Mouse (Mus musculus): ENCODE data around the gene Dcdc2b. TPM values are rescaled to one million over a fixed set of nuclear protein-coding genes. Genes with fewer than 3 reads are reported as not detected.

The Dcdc2b gene
- polyA plus RNA-seq (2014; fragmentation: Nextera tagmentation; extraction: Ambion mirVana): 1.9 and 2.0 TPM in 2 replicates

GRCm38 (mm10) chr4:129614093-129614492, at the start of gene Dcdc2b:
TSS of gene Dcdc2b (minus strand) at chr4:129614257.
- Histone ChIP-seq H3K27ac (ENCODE audit: low read depth, low read length) (no peak within 1 kb of the TSS), H3K36me3 (ENCODE audit: control insufficient read depth, insufficient read depth, low read length) (peaks cover 22% of the 10 kb centered on the region), H3K27me3 (ENCODE audit: control insufficient read depth, insufficient read depth, low read length) (no peaks in the 10 kb centered on the region), H3K9ac (ENCODE audit: low read depth, low read length) (no peak within 1 kb of the TSS), H3K9me3 (ENCODE audit: control insufficient read depth, low read length) (no peaks in the 10 kb centered on the region), H3K4me1 (ENCODE audit: control insufficient read depth, insufficient read depth, low read length) (peaks cover 8% of the 10 kb centered on the region; the same call in 1 of the 2 replicates), H3K4me3 (ENCODE audit: low read length) (no peak within 1 kb of the TSS), H3K4me2 (replicated peaks; ENCODE audit: low read depth, low read length) (no peak within 1 kb of the TSS)
- 87% methylated on average over 6 of the region's 6 CpGs for WGBS
- ATAC-seq (ENCODE audit: low FRiP score, low TSS enrichment): no peak

GRCm38 (mm10) chr4:129662255-129662813, 48.3 kb upstream of the Dcdc2b start:
- H3K4me3 ChIP-seq (ENCODE audit: low read length): no peak overlapping the region
- H3K4me1 ChIP-seq (ENCODE audit: control insufficient read depth, insufficient read depth, low read length): no peaks in the 10 kb centered on the region
- no peak for ATAC-seq (ENCODE audit: low FRiP score, low TSS enrichment)
- peaks cover 44% of the 10 kb centered on the region for H3K36me3 ChIP-seq (ENCODE audit: control insufficient read depth, insufficient read depth, low read length)
- H3K9me3 ChIP-seq (ENCODE audit: control insufficient read depth, low read length): no peaks in the 10 kb centered on the region
- WGBS: 77% methylated on average over 3 of the region's 3 CpGs
- no peak overlapping the region for H3K9ac ChIP-seq (ENCODE audit: low read depth, low read length)
- H3K4me2 ChIP-seq (replicated peaks; ENCODE audit: low read depth, low read length): no peak overlapping the region
- no peak overlapping the region for H3K27ac ChIP-seq (ENCODE audit: low read depth, low read length)
- no peaks in the 10 kb centered on the region for H3K27me3 ChIP-seq (ENCODE audit: control insufficient read depth, insufficient read depth, low read length)

- 90% methylated on average over 3 of the region's 3 CpGs for WGBS
- H3K27me3 ChIP-seq (ENCODE audit: control insufficient read depth, insufficient read depth, low read length): no peaks in the 10 kb centered on the region
- H3K27ac ChIP-seq (ENCODE audit: low read depth, low read length): no peak overlapping the region
- no peak overlapping the region for H3K4me2 ChIP-seq (replicated peaks; ENCODE audit: low read depth, low read length)
- no peaks in the 10 kb centered on the region for H3K9me3 ChIP-seq (ENCODE audit: control insufficient read depth, low read length)
- no peak overlapping the region for H3K4me3 ChIP-seq (ENCODE audit: low read length)
- peaks cover 51% of the 10 kb centered on the region for H3K36me3 ChIP-seq (ENCODE audit: control insufficient read depth, insufficient read depth, low read length)
- no peak for ATAC-seq (ENCODE audit: low FRiP score, low TSS enrichment)
- H3K9ac ChIP-seq (ENCODE audit: low read depth, low read length): no peak overlapping the region
- no peaks in the 10 kb centered on the region for H3K4me1 ChIP-seq (ENCODE audit: control insufficient read depth, insufficient read depth, low read length)
These were observed 47.5 kb upstream of the Dcdc2b start for GRCm38 (mm10) chr4:129661584-129661983.

- H3K4me1 ChIP-seq (ENCODE audit: control insufficient read depth, insufficient read depth, low read length): no peaks in the 10 kb centered on the region
- no peak overlapping the region for H3K27ac ChIP-seq (ENCODE audit: low read depth, low read length)
- WGBS: 94% methylated on average over 14 of the region's 14 CpGs
- no peak overlapping the region for H3K9ac ChIP-seq (ENCODE audit: low read depth, low read length)
- no peak overlapping the region for H3K4me2 ChIP-seq (replicated peaks; ENCODE audit: low read depth, low read length)
- H3K27me3 ChIP-seq (ENCODE audit: control insufficient read depth, insufficient read depth, low read length): no peaks in the 10 kb centered on the region
- no peak overlapping the region for H3K4me3 ChIP-seq (ENCODE audit: low read length)
- peaks cover 91% of the 10 kb centered on the region for H3K36me3 ChIP-seq (ENCODE audit: control insufficient read depth, insufficient read depth, low read length)
- no peak for ATAC-seq (ENCODE audit: low FRiP score, low TSS enrichment)
- H3K9me3 ChIP-seq (ENCODE audit: control insufficient read depth, low read length): no peaks in the 10 kb centered on the region
These were observed 40.7 kb upstream of the Dcdc2b start for GRCm38 (mm10) chr4:129654770-129655169.

- no peaks in the 10 kb centered on the region for H3K27me3 ChIP-seq (ENCODE audit: control insufficient read depth, insufficient read depth, low read length)
- H3K4me3 ChIP-seq (ENCODE audit: low read length): no peak overlapping the region
- H3K9ac ChIP-seq (ENCODE audit: low read depth, low read length): no peak overlapping the region
- no peak overlapping the region for H3K27ac ChIP-seq (ENCODE audit: low read depth, low read length)
- no peaks in the 10 kb centered on the region for H3K9me3 ChIP-seq (ENCODE audit: control insufficient read depth, low read length)
- no peaks in the 10 kb centered on the region for H3K4me1 ChIP-seq (ENCODE audit: control insufficient read depth, insufficient read depth, low read length)
- no peak overlapping the region for H3K4me2 ChIP-seq (replicated peaks; ENCODE audit: low read depth, low read length)
- peaks cover 95% of the 10 kb centered on the region for H3K36me3 ChIP-seq (ENCODE audit: control insufficient read depth, insufficient read depth, low read length)
- no peak for ATAC-seq (ENCODE audit: low FRiP score, low TSS enrichment)
- WGBS: 94% methylated on average over 8 of the region's 8 CpGs
These were observed 36.3 kb upstream of the Dcdc2b start for GRCm38 (mm10) chr4:129650359-129650758.

GRCm38 (mm10) chr4:129648656-129649055, 34.6 kb upstream of the Dcdc2b start:
- no peaks in the 10 kb centered on the region for H3K27me3 ChIP-seq (ENCODE audit: control insufficient read depth, insufficient read depth, low read length)
- peaks cover 82% of the 10 kb centered on the region for H3K36me3 ChIP-seq (ENCODE audit: control insufficient read depth, insufficient read depth, low read length)
- 81% methylated on average over 1 of the region's 1 CpGs for WGBS
- H3K4me3 ChIP-seq (ENCODE audit: low read length): no peak overlapping the region
- H3K4me2 ChIP-seq (replicated peaks; ENCODE audit: low read depth, low read length): no peak overlapping the region
- no peaks in the 10 kb centered on the region for H3K9me3 ChIP-seq (ENCODE audit: control insufficient read depth, low read length)
- H3K9ac ChIP-seq (ENCODE audit: low read depth, low read length): no peak overlapping the region
- no peaks in the 10 kb centered on the region for H3K4me1 ChIP-seq (ENCODE audit: control insufficient read depth, insufficient read depth, low read length)
- no peak for ATAC-seq (ENCODE audit: low FRiP score, low TSS enrichment)
- H3K27ac ChIP-seq (ENCODE audit: low read depth, low read length): no peak overlapping the region

GRCm38 (mm10) chr4:129645204-129645603, 31.1 kb upstream of the Dcdc2b start:
- H3K4me1 ChIP-seq (ENCODE audit: control insufficient read depth, insufficient read depth, low read length): 0 out of 2 replicates have a peak, but pooled peaks cover 4% of the 10 kb centered on the region
- no peak overlapping the region for H3K9ac ChIP-seq (ENCODE audit: low read depth, low read length)
- no peaks in the 10 kb centered on the region for H3K9me3 ChIP-seq (ENCODE audit: control insufficient read depth, low read length)
- no peak overlapping the region for H3K4me3 ChIP-seq (ENCODE audit: low read length)
- H3K36me3 ChIP-seq (ENCODE audit: control insufficient read depth, insufficient read depth, low read length): peaks cover 52% of the 10 kb centered on the region
- WGBS: 88% methylated on average over 6 of the region's 6 CpGs
- no peak for ATAC-seq (ENCODE audit: low FRiP score, low TSS enrichment)
- no peak overlapping the region for H3K27ac ChIP-seq (ENCODE audit: low read depth, low read length)
- H3K27me3 ChIP-seq (ENCODE audit: control insufficient read depth, insufficient read depth, low read length): no peaks in the 10 kb centered on the region
- no peak overlapping the region for H3K4me2 ChIP-seq (replicated peaks; ENCODE audit: low read depth, low read length)

- WGBS: 34% methylated on average over 5 of the region's 5 CpGs
- Histone ChIP-seq H3K9ac (ENCODE audit: low read depth, low read length) (peak overlapping the region; percentile 13; the same call in 1 of the 2 replicates), H3K4me1 (ENCODE audit: control insufficient read depth, insufficient read depth, low read length) (peaks cover 17% of the 10 kb centered on the region; the same call in 1 of the 2 replicates), H3K27ac (ENCODE audit: low read depth, low read length) (0 out of 2 replicates have a peak overlapping the region, but pooled peaks have one; percentile 14), H3K36me3 (ENCODE audit: control insufficient read depth, insufficient read depth, low read length) (peaks cover 42% of the 10 kb centered on the region), H3K4me2 (replicated peaks; ENCODE audit: low read depth, low read length) (peak overlapping the region; percentile 90), H3K4me3 (ENCODE audit: low read length) (peak overlapping the region; percentile 71; the same call in 1 of the 2 replicates), H3K9me3 (ENCODE audit: control insufficient read depth, low read length) (no peaks in the 10 kb centered on the region), H3K27me3 (ENCODE audit: control insufficient read depth, insufficient read depth, low read length) (no peaks in the 10 kb centered on the region)
- no peak for ATAC-seq (ENCODE audit: low FRiP score, low TSS enrichment)
These were observed 27.7 kb upstream of the Dcdc2b start for GRCm38 (mm10) chr4:129641756-129642155.

GRCm38 (mm10) chr4:129640638-129641467, 26.8 kb upstream of the Dcdc2b start, which contains the start of gene Txlna:
TSS of gene Txlna (minus strand) at chr4:129641065.
- peak within 1 kb of the TSS; percentile 87 for H3K9ac ChIP-seq (ENCODE audit: low read depth, low read length)
- H3K27ac ChIP-seq (ENCODE audit: low read depth, low read length): peak within 1 kb of the TSS; percentile 86
- peaks cover 42% of the 10 kb centered on the region for H3K36me3 ChIP-seq (ENCODE audit: control insufficient read depth, insufficient read depth, low read length)
- H3K4me1 ChIP-seq (ENCODE audit: control insufficient read depth, insufficient read depth, low read length): peaks cover 17% of the 10 kb centered on the region; the same call in 1 of the 2 replicates
- H3K27me3 ChIP-seq (ENCODE audit: control insufficient read depth, insufficient read depth, low read length): no peaks in the 10 kb centered on the region
- under 1% methylated on average over 56 of the region's 60 CpGs for WGBS
- ATAC-seq (ENCODE audit: low FRiP score, low TSS enrichment): peak; percentile 95
- no peaks in the 10 kb centered on the region for H3K9me3 ChIP-seq (ENCODE audit: control insufficient read depth, low read length)
- H3K4me3 ChIP-seq (ENCODE audit: low read length): peak within 1 kb of the TSS; percentile 71
- H3K4me2 ChIP-seq (replicated peaks; ENCODE audit: low read depth, low read length): peak within 1 kb of the TSS; percentile 90
